Mouse (Mus musculus) lung, postnatal 25 days (tissue): ENCODE results near the gene Grid2ip.
A peak's percentile ranks its signal among the peaks of the same experiment; 100 is the strongest.
"Not testable (repeated sequence)": the region's sequence is repeated elsewhere in the genome, so short reads cannot be mapped to it uniquely, and the experiment has no call there.

Source experiments
- DNase-seq: peaks from one replicate; pipeline ENCODE4 v3.0.0; 2022; ENCODE audit warnings: low spot score

Gene Grid2ip

GRCm38 (mm10) chr5:143363678-143364615 is 6.8 kb downstream of the Grid2ip start:
- DNase-seq: no peak

GRCm38 (mm10) chr5:143367931-143368330 is 10.8 kb downstream of the Grid2ip start:
- no peak for DNase-seq

GRCm38 (mm10) chr5:143369611-143370255 is 12.6 kb downstream of the Grid2ip start:
- DNase-seq: no peak

- no peak for DNase-seq
These were observed 13.4 kb downstream of the Grid2ip start for GRCm38 (mm10) chr5:143370416-143371145.

- DNase-seq: no peak
These were observed 14.0 kb downstream of the Grid2ip start for GRCm38 (mm10) chr5:143371146-143371510.

GRCm38 (mm10) chr5:143372818-143373217 is 15.7 kb downstream of the Grid2ip start:
- no peak for DNase-seq

- peak; percentile 48 for DNase-seq
These were observed 18.1 kb downstream of the Grid2ip start for GRCm38 (mm10) chr5:143375242-143375641.

- no peak for DNase-seq
These were observed 19.0 kb downstream of the Grid2ip start for GRCm38 (mm10) chr5:143376156-143376555.

- no peak for DNase-seq
These were observed 29.9 kb downstream of the Grid2ip start for GRCm38 (mm10) chr5:143386797-143387621.

- no peak for DNase-seq
These were observed 37.0 kb downstream of the Grid2ip start for GRCm38 (mm10) chr5:143394184-143394583.

- DNase-seq: not testable (repeated sequence)
These were observed 37.8 kb downstream of the Grid2ip start for GRCm38 (mm10) chr5:143394966-143395365.

GRCm38 (mm10) chr5:143395649-143396048 is 38.5 kb downstream of the Grid2ip start:
- DNase-seq: no peak

- DNase-seq: no peak
These were observed 43.4 kb downstream of the Grid2ip start for GRCm38 (mm10) chr5:143400501-143400900.

- no peak for DNase-seq
These were observed 44.4 kb downstream of the Grid2ip start for GRCm38 (mm10) chr5:143401556-143401955.

- peak; percentile 91 for DNase-seq
These were observed 46.3 kb downstream of the Grid2ip start, which contains the start of gene Kdelr2 for GRCm38 (mm10) chr5:143403221-143404147. TSS of gene Kdelr2 (plus strand) at chr5:143403838.

- no peak for DNase-seq
These were observed 47.2 kb downstream of the Grid2ip start for GRCm38 (mm10) chr5:143404148-143404930.

GRCm38 (mm10) chr5:143405200-143405599 is 48.1 kb downstream of the Grid2ip start:
- no peak for DNase-seq

GRCm38 (mm10) chr5:143406548-143406947 is 49.4 kb downstream of the Grid2ip start:
- no peak for DNase-seq

GRCm38 (mm10) chr5:143409239-143409638 is 52.1 kb downstream of the Grid2ip start:
- DNase-seq: peak; percentile 39
